Mouse (Mus musculus): ENCODE measurements at regions not wholly inside any gene's neighbourhood (a gene's known extent, or its start where the extent isn't known, plus 50 kb on each side); places are given as distances from the start of the nearest gene placed in this dataset.
"Not testable (repeated sequence)": the region's sequence is repeated elsewhere in the genome, so short reads cannot be mapped to it uniquely, and the experiment has no call there.

GRCm38 (mm10) chr15:24303123-24303522 is 1110.4 kb downstream of the Basp1 start:
- not testable (repeated sequence) for H3K27me3 ChIP-seq (ENCODE audit: control insufficient read depth, insufficient read depth, low read length); H3K9ac ChIP-seq (replicated peaks; ENCODE audit: low read length); H3K4me3 ChIP-seq (replicated peaks; ENCODE audit: low read depth, low read length); H3K36me3 ChIP-seq (ENCODE audit: control insufficient read depth, insufficient read depth, low read length); ATAC-seq (ENCODE audit: low FRiP score, low TSS enrichment); H3K4me2 ChIP-seq (ENCODE audit: low read length); H3K27ac ChIP-seq (replicated peaks; ENCODE audit: low read depth, low read length); DNase-seq; H3K4me1 ChIP-seq (ENCODE audit: control insufficient read depth, insufficient read depth, low read length); H3K9me3 ChIP-seq (ENCODE audit: control insufficient read depth, low read length)
- WGBS = 94% methylated on average over 3 of the region's 3 CpGs

GRCm38 (mm10) chr15:24297236-24297635 is 1116.3 kb downstream of the Basp1 start:
- DNase-seq (no peak), ATAC-seq (ENCODE audit: low FRiP score, low TSS enrichment) (no peak)
- no peak overlapping the region for H3K27ac ChIP-seq (replicated peaks; ENCODE audit: low read depth, low read length)
- no peak overlapping the region for H3K4me3 ChIP-seq (replicated peaks; ENCODE audit: low read depth, low read length)
- H3K9ac ChIP-seq (replicated peaks; ENCODE audit: low read length) = no peak overlapping the region
- H3K4me2 ChIP-seq (ENCODE audit: low read length) = no peak overlapping the region
- no peaks in the 10 kb centered on the region for H3K9me3 ChIP-seq (ENCODE audit: control insufficient read depth, low read length)
- no peaks in the 10 kb centered on the region for H3K4me1 ChIP-seq (ENCODE audit: control insufficient read depth, insufficient read depth, low read length)
- no peaks in the 10 kb centered on the region for H3K36me3 ChIP-seq (ENCODE audit: control insufficient read depth, insufficient read depth, low read length)
- no peaks in the 10 kb centered on the region for H3K27me3 ChIP-seq (ENCODE audit: control insufficient read depth, insufficient read depth, low read length)

- DNase-seq = no peak
- ATAC-seq (ENCODE audit: low FRiP score, low TSS enrichment) = no peak
- Histone ChIP-seq H3K36me3 (ENCODE audit: control insufficient read depth, insufficient read depth, low read length) (no peaks in the 10 kb centered on the region), H3K9ac (replicated peaks; ENCODE audit: low read length) (no peak overlapping the region), H3K4me1 (ENCODE audit: control insufficient read depth, insufficient read depth, low read length) (no peaks in the 10 kb centered on the region), H3K27ac (replicated peaks; ENCODE audit: low read depth, low read length) (no peak overlapping the region), H3K9me3 (ENCODE audit: control insufficient read depth, low read length) (no peaks in the 10 kb centered on the region), H3K4me3 (replicated peaks; ENCODE audit: low read depth, low read length) (no peak overlapping the region), H3K27me3 (ENCODE audit: control insufficient read depth, insufficient read depth, low read length) (no peaks in the 10 kb centered on the region), H3K4me2 (ENCODE audit: low read length) (no peak overlapping the region)
- 93% methylated on average over 7 of the region's 7 CpGs for WGBS
These were observed 1116.8 kb downstream of the Basp1 start for GRCm38 (mm10) chr15:24296798-24297197.

DNA sequence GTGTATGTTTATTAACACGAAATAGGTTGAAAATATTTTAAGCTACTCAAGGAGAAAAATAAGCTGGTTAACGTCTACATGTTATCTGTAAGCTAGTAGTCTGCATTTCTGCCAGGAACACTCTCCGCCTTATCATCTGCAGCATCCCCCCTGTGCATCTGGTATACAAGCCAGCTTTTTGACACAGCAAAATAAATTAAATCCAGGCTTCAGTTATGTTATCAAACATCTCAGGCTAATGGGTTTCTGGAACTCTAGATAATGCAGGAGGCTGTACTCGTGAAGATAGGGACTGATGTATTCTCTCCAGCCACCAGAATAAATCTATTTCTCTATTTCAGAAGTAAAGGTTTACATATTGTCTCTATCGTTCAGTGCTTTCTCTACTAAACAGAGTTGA is 1138.5 kb downstream of the Basp1 start:
- no peaks in the 10 kb centered on the region for H3K4me1 ChIP-seq (ENCODE audit: control insufficient read depth, insufficient read depth, low read length)
- no peaks in the 10 kb centered on the region for H3K27me3 ChIP-seq (ENCODE audit: control insufficient read depth, insufficient read depth, low read length)
- H3K9ac ChIP-seq (replicated peaks; ENCODE audit: low read length) = no peak overlapping the region
- H3K4me3 ChIP-seq (replicated peaks; ENCODE audit: low read depth, low read length) = no peak overlapping the region
- no peaks in the 10 kb centered on the region for H3K36me3 ChIP-seq (ENCODE audit: control insufficient read depth, insufficient read depth, low read length)
- H3K27ac ChIP-seq (replicated peaks; ENCODE audit: low read depth, low read length) = no peak overlapping the region
- H3K4me2 ChIP-seq (ENCODE audit: low read length) = no peak overlapping the region
- 61% methylated on average over 5 of the region's 5 CpGs for WGBS
- DNase-seq = no peak
- H3K9me3 ChIP-seq (ENCODE audit: control insufficient read depth, low read length) = no peaks in the 10 kb centered on the region
- ATAC-seq (ENCODE audit: low FRiP score, low TSS enrichment) = no peak

GRCm38 (mm10) chr15:24267360-24267759 is 1146.2 kb downstream of the Basp1 start:
- H3K4me1 ChIP-seq (ENCODE audit: control insufficient read depth, insufficient read depth, low read length) = no peaks in the 10 kb centered on the region
- no peak overlapping the region for H3K27ac ChIP-seq (replicated peaks; ENCODE audit: low read depth, low read length)
- no peaks in the 10 kb centered on the region for H3K36me3 ChIP-seq (ENCODE audit: control insufficient read depth, insufficient read depth, low read length)
- DNase-seq (no peak), ATAC-seq (ENCODE audit: low FRiP score, low TSS enrichment) (no peak)
- no peaks in the 10 kb centered on the region for H3K9me3 ChIP-seq (ENCODE audit: control insufficient read depth, low read length)
- H3K9ac ChIP-seq (replicated peaks; ENCODE audit: low read length) = no peak overlapping the region
- no peak overlapping the region for H3K4me3 ChIP-seq (replicated peaks; ENCODE audit: low read depth, low read length)
- H3K27me3 ChIP-seq (ENCODE audit: control insufficient read depth, insufficient read depth, low read length) = no peaks in the 10 kb centered on the region
- H3K4me2 ChIP-seq (ENCODE audit: low read length) = no peak overlapping the region
